1 mouse cellular context compared by ENCODE assay signal in genomic region chr10:77159573-77159972, GRCm38 (mm10).
TF ChIP-seq lines count a peak whose summit lies in the region.

No protein-coding gene starts in this region.

TF ChIP-seq in MEL, 35 proteins besides CTCF, POLR2A, EP300 and RAD21 (continued from another document):
- peak; percentile 88 for TF ChIP-seq ETS1 (IDR thresholded peaks at IDR 0.05; ENCODE audit: low read depth, low read length)
- peak; percentile 83 for TF ChIP-seq GATA1 (IDR thresholded peaks at IDR 0.05; ENCODE audit: low read depth, low read length)
- TF ChIP-seq MAX (IDR thresholded peaks at IDR 0.05; ENCODE audit: low read length), result no peak
- peak; percentile 51; the same call in 1 of the 2 replicates for TF ChIP-seq BHLHE40 (IDR thresholded peaks at IDR 0.05; ENCODE audit: borderline replicate concordance, low read depth, low read length)
- no peak; the same call in 1 of the 2 replicates for TF ChIP-seq ELF1 (IDR thresholded peaks at IDR 0.05; ENCODE audit: low read depth, low read length)
- peak; percentile 94 for TF ChIP-seq TCF12 (IDR thresholded peaks at IDR 0.05; ENCODE audit: low read depth, low read length)
- TF ChIP-seq CHD1 (IDR thresholded peaks at IDR 0.05; ENCODE audit: low read depth, low read length), result no peak
- no peak for TF ChIP-seq ZMIZ1 (IDR thresholded peaks at IDR 0.05; ENCODE audit: low read depth, low read length)
- TF ChIP-seq CHD2 (IDR thresholded peaks at IDR 0.05; ENCODE audit: low read length), result no peak
- no peak for TF ChIP-seq E2F4 (IDR thresholded peaks at IDR 0.05; ENCODE audit: borderline replicate concordance, low read depth, low read length)
- no peak for TF ChIP-seq UBTF (IDR thresholded peaks at IDR 0.05; ENCODE audit: borderline replicate concordance, insufficient read depth, low read depth, low read length)
- TF ChIP-seq ZC3H11A (IDR thresholded peaks at IDR 0.05; ENCODE audit: low read depth, low read length), result no peak
- TF ChIP-seq USF1 (IDR thresholded peaks at IDR 0.05; ENCODE audit: low read depth, low read length), result no peak
- no peak for TF ChIP-seq JUND (IDR thresholded peaks at IDR 0.05; ENCODE audit: low read depth, low read length)
- TF ChIP-seq MEF2A (IDR thresholded peaks at IDR 0.05; ENCODE audit: extremely low read depth, insufficient replicate concordance, low read depth, low read length, poor library complexity, severe bottlenecking), result no peak
- no peak for TF ChIP-seq ZKSCAN1 (IDR thresholded peaks at IDR 0.05; ENCODE audit: low read depth, low read length)
- TF ChIP-seq NELFE (IDR thresholded peaks at IDR 0.05; ENCODE audit: low read depth, low read length), result no peak
- TF ChIP-seq MAZ (IDR thresholded peaks at IDR 0.05; ENCODE audit: low read depth, low read length), result peak; percentile 83; the same call in 1 of the 2 replicates
- 0 out of 2 replicates have a peak, but pooled peaks have one; percentile 21 for TF ChIP-seq MXI1 (IDR thresholded peaks at IDR 0.05; ENCODE audit: low read depth, low read length)
TF ChIP-seq in MEL: peak in this region for 11.
